Mouse (Mus musculus): ENCODE results near the gene Stac3. TPM values are rescaled to one million over a fixed set of nuclear protein-coding genes. Genes with fewer than 3 reads are reported as not detected.

Stac3 gene
- polyA plus RNA-seq, 1 experiment from 2014 or later: 2.5 TPM

GRCm38 (mm10) chr10:127519903-127520713, 18.6 kb downstream of the Stac3 start:
- WGBS: 91% methylated on average over 37 of the region's 37 CpGs
- no peak for ATAC-seq (ENCODE audit: low FRiP score)
- no peaks in the 10 kb centered on the region for H3K9me3 ChIP-seq
- no peak overlapping the region for H3K4me2 ChIP-seq
- H3K9ac ChIP-seq: peak overlapping the region; percentile 35; the same call in 1 of the 2 replicates
- H3K4me3 ChIP-seq: no peak overlapping the region
- peaks cover 73% of the 10 kb centered on the region for H3K4me1 ChIP-seq (replicated peaks)
- peaks cover 52% of the 10 kb centered on the region for H3K27me3 ChIP-seq
- peaks cover 24% of the 10 kb centered on the region for H3K36me3 ChIP-seq
- H3K27ac ChIP-seq: no peak overlapping the region

GRCm38 (mm10) chr10:127520714-127521357, 19.4 kb downstream of the Stac3 start:
- 77% methylated on average over 20 of the region's 20 CpGs for WGBS
- peaks cover 24% of the 10 kb centered on the region for H3K36me3 ChIP-seq
- peak overlapping the region; percentile 35; the same call in 1 of the 2 replicates for H3K9ac ChIP-seq
- 0 out of 2 replicates have a peak overlapping the region, but pooled peaks have one; percentile 0 for H3K4me3 ChIP-seq
- no peak overlapping the region for H3K27ac ChIP-seq
- H3K4me2 ChIP-seq: peak overlapping the region; percentile 76
- peaks cover 73% of the 10 kb centered on the region for H3K4me1 ChIP-seq (replicated peaks)
- H3K9me3 ChIP-seq: no peaks in the 10 kb centered on the region
- peaks cover 52% of the 10 kb centered on the region for H3K27me3 ChIP-seq
- no peak for ATAC-seq (ENCODE audit: low FRiP score)

GRCm38 (mm10) chr10:127521611-127522080, 20.2 kb downstream of the Stac3 start:
- 13% methylated on average over 12 of the region's 12 CpGs for WGBS
- Histone ChIP-seq H3K4me1 (replicated peaks) (peaks cover 73% of the 10 kb centered on the region), H3K9me3 (no peaks in the 10 kb centered on the region), H3K27me3 (peaks cover 57% of the 10 kb centered on the region), H3K4me3 (peak overlapping the region; percentile 50), H3K27ac (peak overlapping the region; percentile 9; the same call in 1 of the 2 replicates), H3K9ac (peak overlapping the region; percentile 70), H3K36me3 (peaks cover 29% of the 10 kb centered on the region), H3K4me2 (peak overlapping the region; percentile 76)
- ATAC-seq (ENCODE audit: low FRiP score): 0 out of 2 replicates have a peak, but pooled peaks have one; percentile 0

GRCm38 (mm10) chr10:127522088-127522581, 20.6 kb downstream of the Stac3 start, which contains the start of gene Shmt2:
TSS of gene Shmt2 (minus strand) at chr10:127522444.
- WGBS: under 1% methylated on average over 21 of the region's 21 CpGs
- peak within 1 kb of the TSS; percentile 76 for H3K4me2 ChIP-seq
- H3K27ac ChIP-seq: peak within 1 kb of the TSS; percentile 9
- peaks cover 58% of the 10 kb centered on the region for H3K27me3 ChIP-seq
- peak within 1 kb of the TSS; percentile 70 for H3K9ac ChIP-seq
- peak within 1 kb of the TSS; percentile 50 for H3K4me3 ChIP-seq
- H3K9me3 ChIP-seq: no peaks in the 10 kb centered on the region
- H3K36me3 ChIP-seq: peaks cover 29% of the 10 kb centered on the region
- ATAC-seq (ENCODE audit: low FRiP score): peak; percentile 43
- peaks cover 73% of the 10 kb centered on the region for H3K4me1 ChIP-seq (replicated peaks)

- H3K9me3 ChIP-seq: no peaks in the 10 kb centered on the region
- H3K4me1 ChIP-seq (replicated peaks): peaks cover 88% of the 10 kb centered on the region
- 0 out of 2 replicates have a peak, but pooled peaks have one; percentile 3 for ATAC-seq (ENCODE audit: low FRiP score)
- H3K4me3 ChIP-seq: 0 out of 2 replicates have a peak overlapping the region, but pooled peaks have one; percentile 11
- H3K9ac ChIP-seq: peak overlapping the region; percentile 87
- peaks cover 63% of the 10 kb centered on the region for H3K27me3 ChIP-seq
- peak overlapping the region; percentile 91 for H3K27ac ChIP-seq
- peak overlapping the region; percentile 86 for H3K4me2 ChIP-seq
- WGBS: 2% methylated on average over 21 of the region's 23 CpGs
- peaks cover 11% of the 10 kb centered on the region for H3K36me3 ChIP-seq
Observed at GRCm38 (mm10) chr10:127524646-127525255, 23.3 kb downstream of the Stac3 start.

- no peak for ATAC-seq (ENCODE audit: low FRiP score)
- Histone ChIP-seq H3K9ac (peak overlapping the region; percentile 87), H3K4me2 (peak overlapping the region; percentile 86), H3K4me1 (replicated peaks) (peaks cover 88% of the 10 kb centered on the region), H3K9me3 (no peaks in the 10 kb centered on the region), H3K36me3 (peaks cover 5% of the 10 kb centered on the region; the same call in 1 of the 2 replicates), H3K27ac (peak overlapping the region; percentile 91), H3K4me3 (peak overlapping the region; percentile 61), H3K27me3 (peaks cover 66% of the 10 kb centered on the region)
- 4% methylated on average over 26 of the region's 26 CpGs for WGBS
Observed at GRCm38 (mm10) chr10:127526048-127526447, 24.6 kb downstream of the Stac3 start.

GRCm38 (mm10) chr10:127526681-127527080, 25.2 kb downstream of the Stac3 start:
- peak overlapping the region; percentile 87 for H3K9ac ChIP-seq
- peak overlapping the region; percentile 61 for H3K4me3 ChIP-seq
- H3K27ac ChIP-seq: peak overlapping the region; percentile 91
- under 1% methylated on average over 26 of the region's 26 CpGs for WGBS
- peak overlapping the region; percentile 86 for H3K4me2 ChIP-seq
- peaks cover 69% of the 10 kb centered on the region for H3K27me3 ChIP-seq
- peaks cover 88% of the 10 kb centered on the region for H3K4me1 ChIP-seq (replicated peaks)
- peaks cover 5% of the 10 kb centered on the region; the same call in 1 of the 2 replicates for H3K36me3 ChIP-seq
- H3K9me3 ChIP-seq: no peaks in the 10 kb centered on the region
- ATAC-seq (ENCODE audit: low FRiP score): no peak

- Histone ChIP-seq H3K27me3 (peaks cover 75% of the 10 kb centered on the region), H3K9ac (peak overlapping the region; percentile 87), H3K4me1 (replicated peaks) (peaks cover 92% of the 10 kb centered on the region), H3K27ac (peak overlapping the region; percentile 91), H3K36me3 (peaks cover 5% of the 10 kb centered on the region; the same call in 1 of the 2 replicates), H3K9me3 (no peaks in the 10 kb centered on the region), H3K4me2 (peak overlapping the region; percentile 86), H3K4me3 (peak overlapping the region; percentile 61)
- 4% methylated on average over 17 of the region's 17 CpGs for WGBS
- peak; percentile 24 for ATAC-seq (ENCODE audit: low FRiP score)
Observed at GRCm38 (mm10) chr10:127527481-127527880, 26.0 kb downstream of the Stac3 start.

- H3K36me3 ChIP-seq: peaks cover 4% of the 10 kb centered on the region; the same call in 1 of the 2 replicates
- under 1% methylated on average over 22 of the region's 25 CpGs for WGBS
- peaks cover 88% of the 10 kb centered on the region for H3K27me3 ChIP-seq
- H3K9ac ChIP-seq: peak overlapping the region; percentile 87
- peak overlapping the region; percentile 86 for H3K4me2 ChIP-seq
- no peak for ATAC-seq (ENCODE audit: low FRiP score)
- peak overlapping the region; percentile 61 for H3K4me3 ChIP-seq
- H3K27ac ChIP-seq: peak overlapping the region; percentile 91
- no peaks in the 10 kb centered on the region for H3K9me3 ChIP-seq
- H3K4me1 ChIP-seq (replicated peaks): peaks cover 100% of the 10 kb centered on the region
Observed at GRCm38 (mm10) chr10:127530945-127531344, 29.5 kb downstream of the Stac3 start.

GRCm38 (mm10) chr10:127531548-127531947, 30.1 kb downstream of the Stac3 start:
- Histone ChIP-seq H3K4me1 (replicated peaks) (peaks cover 100% of the 10 kb centered on the region), H3K4me2 (peak overlapping the region; percentile 86), H3K9me3 (no peaks in the 10 kb centered on the region), H3K36me3 (no peaks in the 10 kb centered on the region), H3K9ac (peak overlapping the region; percentile 87), H3K27ac (peak overlapping the region; percentile 91), H3K27me3 (peaks cover 85% of the 10 kb centered on the region), H3K4me3 (peak overlapping the region; percentile 61)
- WGBS: 1% methylated on average over 4 of the region's 4 CpGs
- ATAC-seq (ENCODE audit: low FRiP score): no peak

- Histone ChIP-seq H3K9ac (peak within 1 kb of the TSS; percentile 87), H3K36me3 (peaks cover 12% of the 10 kb centered on the region), H3K4me2 (peak within 1 kb of the TSS; percentile 86), H3K4me1 (replicated peaks) (peaks cover 84% of the 10 kb centered on the region), H3K27ac (peak within 1 kb of the TSS; percentile 91), H3K4me3 (peak within 1 kb of the TSS; percentile 61), H3K9me3 (no peaks in the 10 kb centered on the region), H3K27me3 (peaks cover 63% of the 10 kb centered on the region)
- WGBS: under 1% methylated on average over 72 of the region's 78 CpGs
- ATAC-seq (ENCODE audit: low FRiP score): peak; percentile 10
Observed at GRCm38 (mm10) chr10:127534036-127534928, 32.8 kb downstream of the Stac3 start, which contains the start of gene Nxph4. TSS of gene Nxph4 (minus strand) at chr10:127534559.
